Mouse (Mus musculus): ENCODE data around the gene Unc119.
A peak's percentile ranks its signal among the peaks of the same experiment; 100 is the strongest.

The Unc119 gene

GRCm38 (mm10) chr11:78358330-78359007, 15.2 kb downstream of the Unc119 start:
- Histone ChIP-seq H3K4me3 (replicated peaks; ENCODE audit: low read length) (peak overlapping the region; percentile 73), H3K36me3 (ENCODE audit: insufficient read depth, low read length) (no peaks in the 10 kb centered on the region), H3K4me1 (replicated peaks; ENCODE audit: low read depth, low read length) (peaks cover 40% of the 10 kb centered on the region), H3K27me3 (ENCODE audit: insufficient read depth, low read length) (no peaks in the 10 kb centered on the region; the same call in 1 of the 2 replicates), H3K9me3 (ENCODE audit: low read length) (no peaks in the 10 kb centered on the region)
- TF ChIP-seq CTCF (conservative IDR thresholded peaks at IDR 0.05; ENCODE audit: low read length) (peak; percentile 86), NANOG (IDR thresholded peaks at IDR 0.05; ENCODE audit: borderline replicate concordance, low read length) (no peak)

GRCm38 (mm10) chr11:78360125-78360788, 17.0 kb downstream of the Unc119 start:
- Histone ChIP-seq H3K4me1 (replicated peaks; ENCODE audit: low read depth, low read length) (peaks cover 46% of the 10 kb centered on the region), H3K4me3 (replicated peaks; ENCODE audit: low read length) (peak overlapping the region; percentile 73), H3K27me3 (ENCODE audit: insufficient read depth, low read length) (peaks cover 6% of the 10 kb centered on the region; the same call in 1 of the 2 replicates), H3K9me3 (ENCODE audit: low read length) (no peaks in the 10 kb centered on the region), H3K36me3 (ENCODE audit: insufficient read depth, low read length) (no peaks in the 10 kb centered on the region)
- TF ChIP-seq CTCF (conservative IDR thresholded peaks at IDR 0.05; ENCODE audit: low read length) (peak; percentile 42), POU5F1 (IDR thresholded peaks at IDR 0.05; ENCODE audit: borderline replicate concordance, low read length) (no peak), NANOG (IDR thresholded peaks at IDR 0.05; ENCODE audit: borderline replicate concordance, low read length) (no peak)

GRCm38 (mm10) chr11:78360789-78361131, 17.5 kb downstream of the Unc119 start:
- no peaks in the 10 kb centered on the region for H3K9me3 ChIP-seq (ENCODE audit: low read length)
- peak overlapping the region; percentile 73; the same call in 1 of the 2 replicates for H3K4me3 ChIP-seq (replicated peaks; ENCODE audit: low read length)
- H3K36me3 ChIP-seq (ENCODE audit: insufficient read depth, low read length) = no peaks in the 10 kb centered on the region
- TF ChIP-seq POU5F1 (IDR thresholded peaks at IDR 0.05; ENCODE audit: borderline replicate concordance, low read length) = no peak
- no peak for TF ChIP-seq CTCF (conservative IDR thresholded peaks at IDR 0.05; ENCODE audit: low read length)
- TF ChIP-seq NANOG (IDR thresholded peaks at IDR 0.05; ENCODE audit: borderline replicate concordance, low read length) = no peak
- H3K27me3 ChIP-seq (ENCODE audit: insufficient read depth, low read length) = peaks cover 10% of the 10 kb centered on the region; the same call in 1 of the 2 replicates
- H3K4me1 ChIP-seq (replicated peaks; ENCODE audit: low read depth, low read length) = peaks cover 44% of the 10 kb centered on the region

DNA sequence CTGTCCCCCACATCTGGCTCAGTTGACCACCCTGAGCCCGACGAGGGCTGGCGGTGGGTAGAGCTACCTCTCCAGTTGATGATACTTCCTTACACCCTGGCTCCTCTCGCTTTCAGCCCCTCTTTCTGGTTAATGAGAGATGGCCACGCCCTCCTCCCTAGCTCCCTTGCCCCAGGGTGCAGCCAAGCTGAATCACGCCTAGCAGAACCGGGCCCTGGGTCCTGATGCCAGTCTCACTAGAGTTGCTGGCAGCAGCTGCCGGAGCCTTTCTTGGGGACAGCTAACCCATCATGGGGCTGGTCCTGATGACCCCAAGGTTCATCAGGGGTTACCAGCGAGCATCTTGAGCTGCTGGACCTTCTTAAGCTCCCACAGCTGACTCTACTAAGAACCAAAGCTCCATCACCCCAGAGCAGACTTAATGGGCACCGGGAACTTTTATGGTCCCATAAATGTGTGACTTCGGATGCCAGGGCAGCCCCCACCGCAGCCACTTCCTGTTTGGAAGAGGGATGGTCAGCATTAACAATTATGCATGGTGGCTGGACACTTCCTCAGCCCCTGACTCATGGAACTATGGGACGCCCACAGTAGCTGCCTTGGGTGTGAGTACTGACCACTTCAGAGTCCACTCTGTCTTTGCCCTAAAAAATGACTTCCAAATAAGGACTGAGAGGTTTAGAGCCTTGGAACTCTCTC, 20.2 kb downstream of the Unc119 start:
- Histone ChIP-seq H3K27me3 (ENCODE audit: insufficient read depth, low read length) (peaks cover 23% of the 10 kb centered on the region), H3K36me3 (ENCODE audit: insufficient read depth, low read length) (no peaks in the 10 kb centered on the region), H3K9me3 (ENCODE audit: low read length) (no peaks in the 10 kb centered on the region), H3K4me1 (replicated peaks; ENCODE audit: low read depth, low read length) (peaks cover 53% of the 10 kb centered on the region), H3K4me3 (replicated peaks; ENCODE audit: low read length) (no peak overlapping the region)
- no peak for TF ChIP-seq NANOG (IDR thresholded peaks at IDR 0.05; ENCODE audit: borderline replicate concordance, low read length)
- TF ChIP-seq CTCF (conservative IDR thresholded peaks at IDR 0.05; ENCODE audit: low read length) = no peak
- no peak for TF ChIP-seq POU5F1 (IDR thresholded peaks at IDR 0.05; ENCODE audit: borderline replicate concordance, low read length)

DNA sequence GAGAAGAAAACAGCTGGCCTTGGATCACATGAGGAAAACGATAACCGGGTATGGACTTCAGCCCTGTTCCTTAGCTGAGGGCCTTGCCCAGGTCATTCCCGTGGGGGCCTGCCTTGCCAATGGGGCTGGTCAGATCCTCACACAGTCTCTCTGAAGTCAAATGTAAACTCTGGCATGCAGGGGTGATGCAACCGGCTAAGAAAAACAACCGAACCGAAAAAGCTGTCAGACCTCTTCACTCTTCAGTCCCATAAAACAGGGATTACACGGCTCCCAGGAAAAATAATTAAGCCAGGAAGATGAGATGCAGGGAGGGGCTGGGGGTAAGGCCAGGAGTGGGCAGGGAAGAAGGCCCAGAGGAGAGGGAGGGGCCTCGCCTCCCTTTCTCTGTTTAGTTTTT, 20.8 kb downstream of the Unc119 start:
- Histone ChIP-seq H3K9me3 (ENCODE audit: low read length) (no peaks in the 10 kb centered on the region), H3K4me3 (replicated peaks; ENCODE audit: low read length) (no peak overlapping the region), H3K36me3 (ENCODE audit: insufficient read depth, low read length) (no peaks in the 10 kb centered on the region), H3K4me1 (replicated peaks; ENCODE audit: low read depth, low read length) (peaks cover 49% of the 10 kb centered on the region), H3K27me3 (ENCODE audit: insufficient read depth, low read length) (peaks cover 23% of the 10 kb centered on the region)
- TF ChIP-seq POU5F1 (IDR thresholded peaks at IDR 0.05; ENCODE audit: borderline replicate concordance, low read length) (no peak), NANOG (IDR thresholded peaks at IDR 0.05; ENCODE audit: borderline replicate concordance, low read length) (no peak), CTCF (conservative IDR thresholded peaks at IDR 0.05; ENCODE audit: low read length) (no peak)

DNA sequence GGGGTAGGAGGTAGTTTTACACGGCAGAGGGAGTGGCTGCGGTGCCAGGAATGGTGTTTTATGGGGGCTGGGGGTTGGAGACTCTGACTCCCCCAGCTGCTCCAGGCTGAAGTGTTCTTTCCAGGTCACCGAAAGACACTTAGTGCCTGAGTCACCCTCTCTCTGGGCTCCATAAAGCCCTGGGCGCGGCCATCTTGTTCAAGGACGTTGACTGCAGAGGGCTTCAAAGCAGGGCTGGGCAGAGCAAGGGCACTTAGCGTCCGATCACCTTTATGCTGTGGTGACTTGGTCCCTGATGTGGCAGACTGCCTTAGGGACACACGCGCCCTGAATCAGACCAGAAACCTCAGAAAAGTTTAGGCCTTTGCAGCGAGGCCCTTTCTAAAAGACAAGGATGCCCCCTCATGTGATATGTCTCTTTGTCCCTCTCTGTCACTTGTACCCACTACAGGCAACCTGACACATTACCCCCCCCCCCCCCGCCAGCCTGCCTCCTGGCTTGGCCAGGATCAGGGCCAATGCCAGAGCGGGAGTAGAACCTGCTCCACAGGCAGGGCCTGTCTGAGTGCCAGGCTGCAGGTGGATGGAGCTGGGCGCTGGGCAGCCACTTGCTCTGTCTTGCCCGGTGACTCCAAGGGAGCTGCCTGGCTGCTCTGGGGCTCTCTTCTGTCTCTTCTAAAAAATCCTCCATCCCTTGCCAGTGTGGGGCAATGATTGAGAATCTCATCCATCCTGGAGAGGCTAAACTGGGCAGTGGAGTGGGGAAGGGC, 24.4 kb downstream of the Unc119 start:
- no peaks in the 10 kb centered on the region for H3K36me3 ChIP-seq (ENCODE audit: insufficient read depth, low read length)
- peaks cover 32% of the 10 kb centered on the region for H3K27me3 ChIP-seq (ENCODE audit: insufficient read depth, low read length)
- H3K4me1 ChIP-seq (replicated peaks; ENCODE audit: low read depth, low read length) = peaks cover 49% of the 10 kb centered on the region
- TF ChIP-seq NANOG (IDR thresholded peaks at IDR 0.05; ENCODE audit: borderline replicate concordance, low read length) (no peak), POU5F1 (IDR thresholded peaks at IDR 0.05; ENCODE audit: borderline replicate concordance, low read length) (no peak)
- no peaks in the 10 kb centered on the region for H3K9me3 ChIP-seq (ENCODE audit: low read length)
- no peak overlapping the region for H3K4me3 ChIP-seq (replicated peaks; ENCODE audit: low read length)

GRCm38 (mm10) chr11:78370389-78370788, 27.1 kb downstream of the Unc119 start:
- no peak overlapping the region for H3K4me3 ChIP-seq (replicated peaks; ENCODE audit: low read length)
- H3K36me3 ChIP-seq (ENCODE audit: insufficient read depth, low read length) = no peaks in the 10 kb centered on the region
- no peaks in the 10 kb centered on the region for H3K9me3 ChIP-seq (ENCODE audit: low read length)
- peaks cover 41% of the 10 kb centered on the region for H3K4me1 ChIP-seq (replicated peaks; ENCODE audit: low read depth, low read length)
- H3K27me3 ChIP-seq (ENCODE audit: insufficient read depth, low read length) = peaks cover 25% of the 10 kb centered on the region
- TF ChIP-seq POU5F1 (IDR thresholded peaks at IDR 0.05; ENCODE audit: borderline replicate concordance, low read length) = no peak
- no peak for TF ChIP-seq CTCF (conservative IDR thresholded peaks at IDR 0.05; ENCODE audit: low read length)
- TF ChIP-seq NANOG (IDR thresholded peaks at IDR 0.05; ENCODE audit: borderline replicate concordance, low read length) = no peak

DNA sequence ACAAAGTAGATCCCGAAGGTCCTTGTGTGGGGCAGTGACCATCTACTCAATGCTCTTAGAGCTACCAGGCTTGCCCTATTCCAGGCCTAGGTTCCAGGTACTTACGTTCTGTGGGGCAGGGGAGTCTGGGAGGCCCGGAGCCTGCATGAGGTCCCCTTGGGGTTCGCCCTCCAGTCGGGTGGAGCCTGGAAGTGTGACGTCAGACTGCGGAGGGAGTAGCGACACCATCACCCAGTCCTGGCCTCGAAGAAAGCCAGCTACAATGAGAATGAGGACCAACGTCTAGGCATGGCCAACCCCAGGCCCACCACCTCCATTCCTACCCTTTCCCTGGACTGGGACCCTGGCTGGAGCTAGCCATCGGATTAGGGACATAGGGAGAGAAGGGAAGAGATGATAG, 28.4 kb downstream of the Unc119 start:
- H3K36me3 ChIP-seq (ENCODE audit: insufficient read depth, low read length) = no peaks in the 10 kb centered on the region
- TF ChIP-seq NANOG (IDR thresholded peaks at IDR 0.05; ENCODE audit: borderline replicate concordance, low read length) = no peak
- no peak for TF ChIP-seq CTCF (conservative IDR thresholded peaks at IDR 0.05; ENCODE audit: low read length)
- no peak for TF ChIP-seq POU5F1 (IDR thresholded peaks at IDR 0.05; ENCODE audit: borderline replicate concordance, low read length)
- peaks cover 45% of the 10 kb centered on the region for H3K4me1 ChIP-seq (replicated peaks; ENCODE audit: low read depth, low read length)
- H3K27me3 ChIP-seq (ENCODE audit: insufficient read depth, low read length) = peaks cover 25% of the 10 kb centered on the region
- H3K4me3 ChIP-seq (replicated peaks; ENCODE audit: low read length) = no peak overlapping the region
- no peaks in the 10 kb centered on the region for H3K9me3 ChIP-seq (ENCODE audit: low read length)

Data from E14TG2a.4 (cell line).